Mouse (Mus musculus): ENCODE data around the gene Slc18b1. TPM values are rescaled to one million over a fixed set of nuclear protein-coding genes. Genes with fewer than 3 reads are reported as not detected.
"Not testable (repeated sequence)": the region's sequence is repeated elsewhere in the genome, so short reads cannot be mapped to it uniquely, and the experiment has no call there.

Gene Slc18b1
- polyA plus RNA-seq (2016; fragmentation: Nextera tagmentation; extraction: Ambion mirVana) = 12.0 and 16.7 TPM in 2 replicates

GRCm38 (mm10) chr10:23796551-23797503, at the start of gene Slc18b1:
TSS of gene Slc18b1 (plus strand) at chr10:23796986.
- Histone ChIP-seq H3K4me1 (0 out of 2 replicates have a peak, but pooled peaks cover 4% of the 10 kb centered on the region), H3K27me3 (replicated peaks) (no peaks in the 10 kb centered on the region), H3K4me2 (replicated peaks) (peak within 1 kb of the TSS; percentile 73), H3K27ac (no peak within 1 kb of the TSS), H3K9me3 (no peaks in the 10 kb centered on the region), H3K9ac (peak within 1 kb of the TSS; percentile 80), H3K36me3 (peaks cover 7% of the 10 kb centered on the region; the same call in 1 of the 2 replicates), H3K4me3 (peak within 1 kb of the TSS; percentile 57)
- WGBS = 5% methylated on average over 43 of the region's 43 CpGs
- peak; percentile 56 for ATAC-seq (ENCODE audit: low FRiP score, low read depth)

GRCm38 (mm10) chr10:23754166-23754565, 42.6 kb upstream of the Slc18b1 start:
- Histone ChIP-seq H3K4me2 (replicated peaks) (no peak overlapping the region), H3K36me3 (no peaks in the 10 kb centered on the region), H3K9me3 (no peaks in the 10 kb centered on the region), H3K4me1 (no peaks in the 10 kb centered on the region), H3K9ac (no peak overlapping the region), H3K4me3 (no peak overlapping the region), H3K27me3 (replicated peaks) (no peaks in the 10 kb centered on the region), H3K27ac (no peak overlapping the region)
- no peak for ATAC-seq (ENCODE audit: low FRiP score, low read depth)
- 84% methylated on average over 7 of the region's 7 CpGs for WGBS

- Histone ChIP-seq H3K36me3 (peaks cover 5% of the 10 kb centered on the region; the same call in 1 of the 2 replicates), H3K27ac (no peak overlapping the region), H3K27me3 (replicated peaks) (no peaks in the 10 kb centered on the region), H3K4me3 (no peak overlapping the region), H3K4me2 (replicated peaks) (no peak overlapping the region), H3K4me1 (no peaks in the 10 kb centered on the region), H3K9me3 (no peaks in the 10 kb centered on the region), H3K9ac (no peak overlapping the region)
- ATAC-seq (ENCODE audit: low FRiP score, low read depth) = peak; percentile 57; the same call in 1 of the 2 replicates
- 36% methylated on average over 5 of the region's 5 CpGs for WGBS
Observed at GRCm38 (mm10) chr10:23777288-23777945, 19.4 kb upstream of the Slc18b1 start.

GRCm38 (mm10) chr10:23780539-23781275, 16.1 kb upstream of the Slc18b1 start:
- H3K4me3 ChIP-seq = no peak overlapping the region
- no peak for ATAC-seq (ENCODE audit: low FRiP score, low read depth)
- no peaks in the 10 kb centered on the region for H3K27me3 ChIP-seq (replicated peaks)
- WGBS = 86% methylated on average over 6 of the region's 6 CpGs
- H3K4me2 ChIP-seq (replicated peaks) = no peak overlapping the region
- peaks cover 8% of the 10 kb centered on the region for H3K4me1 ChIP-seq
- H3K36me3 ChIP-seq = peaks cover 34% of the 10 kb centered on the region
- no peaks in the 10 kb centered on the region for H3K9me3 ChIP-seq
- H3K27ac ChIP-seq = no peak overlapping the region
- H3K9ac ChIP-seq = no peak overlapping the region

- no peak for ATAC-seq (ENCODE audit: low FRiP score, low read depth)
- Histone ChIP-seq H3K4me2 (replicated peaks) (no peak overlapping the region), H3K4me3 (no peak overlapping the region), H3K36me3 (peaks cover 37% of the 10 kb centered on the region), H3K9ac (no peak overlapping the region), H3K9me3 (no peaks in the 10 kb centered on the region), H3K27me3 (replicated peaks) (no peaks in the 10 kb centered on the region), H3K27ac (no peak overlapping the region), H3K4me1 (peaks cover 16% of the 10 kb centered on the region)
- WGBS = 86% methylated on average over 11 of the region's 11 CpGs
Observed at GRCm38 (mm10) chr10:23781760-23782735, 14.7 kb upstream of the Slc18b1 start.

GRCm38 (mm10) chr10:23782855-23783492, 13.8 kb upstream of the Slc18b1 start:
- Histone ChIP-seq H3K36me3 (peaks cover 37% of the 10 kb centered on the region), H3K27ac (no peak overlapping the region), H3K4me2 (replicated peaks) (no peak overlapping the region), H3K9me3 (no peaks in the 10 kb centered on the region), H3K27me3 (replicated peaks) (no peaks in the 10 kb centered on the region), H3K4me3 (no peak overlapping the region), H3K4me1 (peaks cover 19% of the 10 kb centered on the region), H3K9ac (no peak overlapping the region)
- no peak for ATAC-seq (ENCODE audit: low FRiP score, low read depth)
- WGBS = 29% methylated on average over 2 of the region's 2 CpGs

- ATAC-seq (ENCODE audit: low FRiP score, low read depth) = no peak
- 23% methylated on average over 2 of the region's 2 CpGs for WGBS
- no peaks in the 10 kb centered on the region for H3K9me3 ChIP-seq
- H3K27me3 ChIP-seq (replicated peaks) = no peaks in the 10 kb centered on the region
- peaks cover 37% of the 10 kb centered on the region for H3K36me3 ChIP-seq
- H3K4me1 ChIP-seq = peaks cover 23% of the 10 kb centered on the region
- no peak overlapping the region for H3K4me3 ChIP-seq
- no peak overlapping the region for H3K9ac ChIP-seq
- no peak overlapping the region for H3K27ac ChIP-seq
- no peak overlapping the region for H3K4me2 ChIP-seq (replicated peaks)
Observed at GRCm38 (mm10) chr10:23783493-23783884, 13.3 kb upstream of the Slc18b1 start.

- Histone ChIP-seq H3K36me3 (peaks cover 37% of the 10 kb centered on the region), H3K4me2 (replicated peaks) (no peak overlapping the region), H3K4me1 (peaks cover 23% of the 10 kb centered on the region), H3K9me3 (no peaks in the 10 kb centered on the region), H3K27ac (no peak overlapping the region), H3K9ac (no peak overlapping the region), H3K4me3 (no peak overlapping the region), H3K27me3 (replicated peaks) (no peaks in the 10 kb centered on the region)
- WGBS = 34% methylated on average over 2 of the region's 2 CpGs
- no peak for ATAC-seq (ENCODE audit: low FRiP score, low read depth)
Observed at GRCm38 (mm10) chr10:23784121-23784520, 12.7 kb upstream of the Slc18b1 start.

- H3K27ac ChIP-seq; ATAC-seq (ENCODE audit: low FRiP score, low read depth); H3K27me3 ChIP-seq (replicated peaks); H3K9me3 ChIP-seq: not testable (repeated sequence)
- 45% methylated on average over 7 of the region's 7 CpGs for WGBS
- Histone ChIP-seq H3K4me1 (peaks cover 23% of the 10 kb centered on the region), H3K9ac (peak overlapping the region; percentile 90; the same call in 1 of the 2 replicates), H3K4me3 (peak overlapping the region; percentile 72), H3K36me3 (peaks cover 37% of the 10 kb centered on the region), H3K4me2 (replicated peaks) (peak overlapping the region; percentile 94)
Observed at GRCm38 (mm10) chr10:23785599-23785998, 11.2 kb upstream of the Slc18b1 start.

GRCm38 (mm10) chr10:23786040-23786439, 10.7 kb upstream of the Slc18b1 start:
- no peaks in the 10 kb centered on the region for H3K27me3 ChIP-seq (replicated peaks)
- H3K36me3 ChIP-seq = peaks cover 37% of the 10 kb centered on the region
- H3K4me2 ChIP-seq (replicated peaks) = peak overlapping the region; percentile 94
- WGBS = under 1% methylated on average over 4 of the region's 4 CpGs
- H3K9ac ChIP-seq = peak overlapping the region; percentile 90
- peaks cover 23% of the 10 kb centered on the region for H3K4me1 ChIP-seq
- no peak for ATAC-seq (ENCODE audit: low FRiP score, low read depth)
- peak overlapping the region; percentile 72 for H3K4me3 ChIP-seq
- H3K9me3 ChIP-seq = no peaks in the 10 kb centered on the region
- H3K27ac ChIP-seq = no peak overlapping the region
